Mouse (Mus musculus) megakaryocyte, adult 5-6 weeks (primary cell): ENCODE data around the gene Odf2l. TPM values are rescaled to one million over a fixed set of nuclear protein-coding genes. Genes with fewer than 3 reads are reported as not detected.

ENCODE experiments used
- ATAC-seq: 2 replicates; pipeline ENCODE4 v1.8.0; 2016; ENCODE audit warnings: mild to moderate bottlenecking, inconsistent platforms; ENCODE audit not compliant: poor library complexity, severe bottlenecking
- total RNA-seq, 2 experiments: library from RNA; stranded (forward) in 1 of 2; stranded (reverse) in 1 of 2; fragments of 153-499, 151-499 nt in 1 of 2; fragments of 221-1000, 200-1000 nt in 1 of 2; gene quantifications; 2 replicates each; pipeline versions ENCODE4 v1.2.3 to v1.2.4; 2015 to 2017

Gene Odf2l
- 10.8 and 19.6 TPM in 2 replicates for total RNA-seq (2015)
- total RNA-seq (2017) = 15.0 and 17.3 TPM in 2 replicates

- peak; percentile 94 for ATAC-seq
Observed at GRCm38 (mm10) chr3:145118254-145119001, at the start of gene Odf2l. Gene Odf2l (plus strand): TSS chr3:145118588.

GRCm38 (mm10) chr3:145068964-145069363 is 49.4 kb upstream of the Odf2l start:
- ATAC-seq = no peak

- ATAC-seq = no peak
Observed at GRCm38 (mm10) chr3:145072339-145072738, 46.0 kb upstream of the Odf2l start.

GRCm38 (mm10) chr3:145078405-145078804 is 40.0 kb upstream of the Odf2l start:
- ATAC-seq = no peak

GRCm38 (mm10) chr3:145080904-145081303 is 37.5 kb upstream of the Odf2l start:
- ATAC-seq = no peak

- ATAC-seq = no peak
Observed at GRCm38 (mm10) chr3:145083081-145083480, 35.3 kb upstream of the Odf2l start.

GRCm38 (mm10) chr3:145086180-145086579 is 32.2 kb upstream of the Odf2l start:
- no peak for ATAC-seq

GRCm38 (mm10) chr3:145087857-145088598 is 30.4 kb upstream of the Odf2l start:
- no peak for ATAC-seq

GRCm38 (mm10) chr3:145099291-145099690 is 19.1 kb upstream of the Odf2l start, which contains the start of gene Clca2:
Gene Clca2 (minus strand): TSS chr3:145099443.
- no peak for ATAC-seq

GRCm38 (mm10) chr3:145101891-145102555 is 16.4 kb upstream of the Odf2l start:
- no peak for ATAC-seq

GRCm38 (mm10) chr3:145103321-145103720 is 15.1 kb upstream of the Odf2l start:
- ATAC-seq = no peak

- no peak for ATAC-seq
Observed at GRCm38 (mm10) chr3:145103770-145104169, 14.6 kb upstream of the Odf2l start.

- ATAC-seq = 0 out of 2 replicates have a peak, but pooled peaks have one; percentile 10
Observed at GRCm38 (mm10) chr3:145105076-145105772, 13.2 kb upstream of the Odf2l start.

- no peak for ATAC-seq
Observed at GRCm38 (mm10) chr3:145105773-145106504, 12.4 kb upstream of the Odf2l start.

GRCm38 (mm10) chr3:145115169-145115568 is 3.2 kb upstream of the Odf2l start:
- no peak for ATAC-seq

GRCm38 (mm10) chr3:145117637-145118036 is 751 bp upstream of the Odf2l start:
- no peak for ATAC-seq

GRCm38 (mm10) chr3:145119002-145119358 is 592 bp downstream of the Odf2l start:
- peak; percentile 28 for ATAC-seq

- ATAC-seq = no peak
Observed at GRCm38 (mm10) chr3:145119425-145119824, 1.0 kb downstream of the Odf2l start.

- 0 out of 2 replicates have a peak, but pooled peaks have one; percentile 25 for ATAC-seq
Observed at GRCm38 (mm10) chr3:145126618-145127017, 8.2 kb downstream of the Odf2l start.

- ATAC-seq = no peak
Observed at GRCm38 (mm10) chr3:145129356-145129755, 11.0 kb downstream of the Odf2l start.
